Mouse (Mus musculus) layer of hippocampus, adult 2 months (tissue): Measurements from ENCODE around the gene Ndufb4. TPM values are rescaled to one million over a fixed set of nuclear protein-coding genes. Genes with fewer than 3 reads are reported as not detected.

Experiments
- DNase-seq, 2 experiments: peaks; one replicate each; pipeline ENCODE4 v3.0.0; 2022; ENCODE audit warnings: low spot score in 2 of 2
- H3K27ac ChIP-seq: fragments of 200-600 bp; 2 replicates; pipeline ENCODE4 v1.8.1; 2022
- H3K4me3 ChIP-seq: fragments of 200-600 bp; 2 replicates; pipeline ENCODE4 v1.8.1; 2022; ENCODE audit warnings: mild to moderate bottlenecking
- CTCF ChIP-seq: fragments of 200-600 bp; conservative IDR thresholded peaks from 2 replicates; pipeline ENCODE4 v1.8.1; 2022; ENCODE audit warnings: antibody characterized with exemption, mild to moderate bottlenecking, moderate library complexity
- total RNA-seq, 2 experiments: library from RNA; stranded (reverse); gene quantifications; 2 replicates each; pipeline ENCODE4 v1.2.3; 2021

Ndufb4 gene
- total RNA-seq, 2 experiments from 2014 or later: 83.1 to 94.7 TPM

DNA sequence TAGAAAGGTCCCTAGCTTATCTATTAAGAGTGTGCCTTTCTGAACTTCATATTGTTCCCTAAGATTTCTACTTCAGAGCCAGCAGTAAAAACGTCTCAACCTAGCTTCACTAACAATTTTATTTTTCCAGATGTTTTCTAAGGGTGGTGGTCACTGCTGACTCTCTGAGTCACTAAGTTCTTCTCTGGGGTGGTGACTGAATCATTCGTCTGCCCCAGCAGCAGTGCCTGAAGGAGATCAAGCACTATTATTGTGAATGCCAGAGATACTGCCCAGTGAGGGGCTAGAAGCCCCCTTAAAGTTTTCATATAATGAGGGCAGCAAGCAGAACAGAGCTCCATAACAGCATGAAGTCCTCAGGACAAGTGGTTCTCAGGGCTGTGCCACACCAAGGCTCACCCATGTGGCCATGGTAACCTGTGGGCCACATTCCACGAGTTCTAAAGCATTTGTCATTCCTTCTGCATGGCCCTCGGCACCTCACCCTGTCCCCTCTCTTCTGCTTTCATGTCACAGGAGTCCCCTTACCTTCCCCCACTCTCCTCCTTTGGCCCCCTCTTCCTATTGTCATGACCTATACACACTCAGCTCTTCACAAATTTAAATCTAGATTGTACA is 16.5 kb upstream of the Ndufb4 start:
- no peak for TF ChIP-seq CTCF
- H3K4me3 ChIP-seq: no peak overlapping the region
- DNase-seq: no peak

DNA sequence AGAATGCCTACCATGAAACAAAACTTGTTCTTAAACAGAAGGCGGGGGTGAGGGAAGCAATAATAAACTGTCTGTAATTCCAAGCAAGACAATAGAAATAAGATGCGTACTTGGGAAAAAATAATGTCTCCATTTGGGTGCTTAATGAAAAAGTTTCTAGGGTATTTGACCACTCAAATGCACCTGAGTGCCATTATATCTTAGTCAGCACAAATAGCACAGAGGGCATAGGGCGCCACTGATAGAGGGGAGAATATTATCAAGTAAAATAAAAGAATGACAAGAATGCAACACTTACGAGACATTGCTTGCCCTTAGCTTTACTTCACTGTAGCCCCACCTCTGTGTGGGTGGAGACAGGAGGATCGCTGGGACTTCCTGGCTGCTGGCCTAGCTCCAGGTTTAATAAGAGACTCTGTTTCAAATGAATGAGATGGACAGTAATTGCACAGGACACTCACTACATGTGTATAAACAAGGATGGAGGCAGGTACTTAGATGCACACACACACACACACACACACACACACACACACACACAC is 11.2 kb upstream of the Ndufb4 start:
- DNase-seq: no peak
- Histone ChIP-seq H3K4me3 (no peak overlapping the region), H3K27ac (no peak overlapping the region)
- no peak for TF ChIP-seq CTCF

More for the DNA sequence above, 16.5 kb upstream of the Ndufb4 start:
- H3K27ac ChIP-seq: no peak overlapping the region

DNA sequence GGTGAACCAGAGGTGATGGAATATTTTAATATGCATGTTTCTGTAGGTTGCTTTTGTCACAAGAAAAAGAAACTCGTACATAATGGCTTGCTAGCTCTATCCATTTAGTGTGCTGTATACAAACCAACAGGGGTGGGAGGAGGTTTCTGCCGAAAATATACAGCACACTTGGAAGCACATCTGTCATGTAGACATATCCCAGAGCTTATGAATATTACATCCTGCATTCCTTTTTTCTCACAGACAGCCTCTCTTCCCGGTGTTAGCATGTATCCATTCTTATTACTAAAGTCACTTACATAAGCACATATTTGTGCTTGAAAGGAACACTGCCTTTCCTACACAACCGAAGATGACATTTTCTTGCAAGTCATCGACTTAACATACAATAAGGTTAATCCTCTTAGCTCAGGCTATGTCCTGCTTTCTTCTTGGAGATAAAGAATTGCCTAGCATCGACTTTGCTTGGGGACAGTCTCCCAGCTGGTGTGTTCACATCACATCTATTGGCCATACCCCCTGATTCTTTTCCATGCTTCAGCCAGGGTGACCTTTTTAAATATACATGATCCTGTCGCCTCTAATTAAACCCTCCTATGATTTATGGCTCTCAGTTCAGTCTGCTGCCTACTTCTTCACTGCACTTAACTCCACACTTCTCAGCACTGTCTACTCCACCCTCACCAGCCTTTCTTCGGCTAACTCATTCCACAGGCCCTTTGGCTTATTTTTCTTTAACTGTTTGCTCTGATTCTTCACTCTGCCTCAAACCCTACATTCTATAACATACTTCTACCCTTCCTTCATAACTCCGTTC is 9.6 kb upstream of the Ndufb4 start:
- no peak for TF ChIP-seq CTCF
- DNase-seq: no peak
- Histone ChIP-seq H3K27ac (no peak overlapping the region), H3K4me3 (no peak overlapping the region)

DNA sequence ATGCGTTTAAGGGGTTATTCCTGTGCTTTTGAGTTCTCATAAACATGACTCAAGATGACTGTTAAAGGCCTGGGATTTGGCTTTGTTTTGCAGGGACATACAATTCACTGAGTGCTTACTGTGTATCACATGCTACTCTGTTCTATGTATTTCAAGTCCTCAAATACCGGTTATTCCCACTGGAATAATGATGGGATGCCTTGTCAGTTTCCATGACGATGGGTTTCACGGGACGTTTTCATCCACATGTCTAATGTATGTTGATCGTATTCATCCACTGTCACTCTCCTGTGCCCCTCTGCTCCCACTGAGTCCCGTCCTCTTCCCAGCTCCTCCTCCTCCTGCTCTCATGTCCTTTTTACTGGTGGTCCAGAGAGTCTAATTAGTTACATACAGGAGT is 2.5 kb upstream of the Ndufb4 start:
- no peak for TF ChIP-seq CTCF
- DNase-seq: no peak
- Histone ChIP-seq H3K27ac (peak overlapping the region; percentile 69), H3K4me3 (no peak overlapping the region)

DNA sequence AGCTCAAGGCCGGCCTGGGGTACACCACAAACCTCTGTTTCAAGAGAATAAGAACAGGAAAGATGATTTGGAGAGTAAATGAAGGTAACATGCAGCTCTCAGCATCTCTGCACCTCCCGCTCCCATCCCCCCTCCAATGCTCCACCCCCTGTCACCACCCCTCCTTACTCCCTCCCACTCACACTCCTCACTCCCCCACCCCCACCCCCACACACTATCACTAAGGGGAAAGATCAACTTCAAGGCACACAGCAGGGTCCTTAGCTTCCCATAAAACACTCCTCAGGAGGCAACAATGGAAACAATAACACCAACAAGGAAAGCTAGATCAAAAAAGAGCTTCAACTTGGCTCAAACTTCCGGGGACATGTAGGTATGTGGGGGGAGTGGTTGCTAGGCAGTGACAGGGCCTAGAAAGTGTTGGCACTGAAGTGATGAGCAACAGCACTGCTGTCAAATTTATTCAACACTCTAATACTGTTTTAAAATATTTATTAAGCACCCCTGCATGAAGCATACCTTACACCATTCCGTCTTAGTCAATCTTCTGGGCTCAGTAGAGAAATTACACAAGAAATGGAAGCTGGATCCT is 1.6 kb upstream of the Ndufb4 start:
- Histone ChIP-seq H3K27ac (peak overlapping the region; percentile 99), H3K4me3 (no peak overlapping the region)
- peak in 1 of 2 experiments; percentile 34 for DNase-seq
- TF ChIP-seq CTCF: no peak

DNA sequence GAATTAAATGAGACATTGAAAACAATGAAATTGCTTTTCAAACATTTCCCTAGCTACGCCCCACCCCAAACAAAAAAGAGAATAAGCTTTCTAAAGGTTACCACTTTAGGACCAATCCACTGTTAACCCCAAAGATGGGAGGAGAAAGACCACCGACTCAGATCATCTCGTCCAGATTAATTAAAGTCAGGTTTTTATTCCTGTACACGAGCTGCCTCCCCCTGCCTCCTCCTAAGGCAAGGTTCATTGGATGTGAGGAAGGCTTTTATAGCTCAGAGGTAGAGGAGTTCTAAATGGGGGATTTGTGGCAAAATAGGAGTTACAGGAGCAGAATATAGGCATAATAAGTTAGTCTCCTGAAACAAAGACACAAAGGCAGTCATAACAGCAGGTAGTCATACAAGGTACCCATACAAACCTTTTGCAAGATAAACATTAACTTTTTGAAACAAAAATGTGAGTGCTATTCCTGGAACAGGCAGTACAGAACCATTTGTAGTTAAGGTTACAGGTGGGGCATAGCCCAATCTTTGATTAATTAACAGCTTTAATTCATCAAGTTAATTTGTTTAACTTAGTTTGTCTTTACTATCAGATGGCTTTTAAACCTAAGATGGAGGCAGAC is 690 bp upstream of the Ndufb4 start:
- no peak for DNase-seq
- Histone ChIP-seq H3K4me3 (peak overlapping the region; percentile 40), H3K27ac (peak overlapping the region; percentile 99)
- TF ChIP-seq CTCF: no peak

DNA sequence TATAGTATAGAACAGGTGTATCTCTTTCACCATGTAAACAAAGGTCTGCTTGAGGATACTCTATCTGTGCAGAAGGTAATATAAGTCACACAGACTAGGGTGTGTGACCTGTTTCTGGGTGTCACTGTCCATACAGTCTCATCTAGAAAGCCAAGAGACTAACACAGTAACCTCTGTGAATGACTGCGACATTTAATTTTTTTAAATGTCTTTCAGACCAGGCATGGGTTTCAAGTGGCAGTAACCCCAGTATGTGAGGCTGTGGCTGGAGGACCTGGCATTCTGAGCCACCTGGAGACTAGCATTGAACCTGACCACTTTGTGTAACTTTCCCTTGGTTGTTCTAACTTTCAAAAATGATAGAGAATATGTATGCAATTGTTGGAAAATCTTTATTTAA is 1.2 kb downstream of the Ndufb4 start:
- H3K4me3 ChIP-seq: peak overlapping the region; percentile 75
- no peak for DNase-seq
- peak overlapping the region; percentile 99 for H3K27ac ChIP-seq
- TF ChIP-seq CTCF: no peak

DNA sequence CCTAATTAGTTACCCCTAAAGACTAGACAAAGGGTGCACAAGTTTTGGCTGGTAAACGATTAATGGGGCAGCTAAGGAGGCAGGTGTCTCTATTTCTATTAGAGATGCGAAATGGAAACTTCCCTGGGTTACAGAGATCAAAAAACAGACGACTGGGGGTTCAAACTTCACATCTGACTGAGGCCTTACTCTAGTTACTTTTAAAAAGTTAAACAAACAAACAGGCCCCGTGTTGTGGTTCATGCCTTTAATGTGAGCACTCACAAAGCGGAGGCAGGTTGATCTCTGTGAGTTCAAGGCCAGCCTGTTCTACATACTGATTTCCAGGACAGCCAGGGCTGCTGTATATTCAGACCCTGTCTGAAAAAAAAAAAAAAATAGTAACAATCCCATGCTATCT is 1.6 kb downstream of the Ndufb4 start:
- Histone ChIP-seq H3K4me3 (peak overlapping the region; percentile 75), H3K27ac (peak overlapping the region; percentile 99)
- DNase-seq: no peak
- TF ChIP-seq CTCF: no peak

DNA sequence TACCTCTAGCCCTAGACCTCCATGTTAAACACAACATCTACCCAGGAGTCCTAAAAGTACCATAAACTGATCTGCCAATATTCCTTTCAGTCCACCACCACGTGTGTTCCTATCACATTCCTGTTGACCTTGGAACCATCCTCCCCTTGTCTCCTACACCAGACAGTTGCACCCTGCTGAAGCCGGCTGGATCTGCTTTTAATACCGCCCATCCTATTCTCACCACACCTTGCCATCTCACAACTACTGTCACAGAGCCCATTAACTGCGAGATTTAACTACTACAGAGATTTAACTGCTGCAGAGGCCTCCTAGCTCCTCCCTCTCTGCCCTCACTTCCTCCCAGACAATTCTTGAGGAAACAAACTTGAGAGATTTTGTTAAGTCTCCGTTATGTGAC is 2.8 kb downstream of the Ndufb4 start:
- no peak for TF ChIP-seq CTCF
- DNase-seq: no peak
- Histone ChIP-seq H3K4me3 (no peak overlapping the region), H3K27ac (peak overlapping the region; percentile 28; the same call in 1 of the 2 replicates)

DNA sequence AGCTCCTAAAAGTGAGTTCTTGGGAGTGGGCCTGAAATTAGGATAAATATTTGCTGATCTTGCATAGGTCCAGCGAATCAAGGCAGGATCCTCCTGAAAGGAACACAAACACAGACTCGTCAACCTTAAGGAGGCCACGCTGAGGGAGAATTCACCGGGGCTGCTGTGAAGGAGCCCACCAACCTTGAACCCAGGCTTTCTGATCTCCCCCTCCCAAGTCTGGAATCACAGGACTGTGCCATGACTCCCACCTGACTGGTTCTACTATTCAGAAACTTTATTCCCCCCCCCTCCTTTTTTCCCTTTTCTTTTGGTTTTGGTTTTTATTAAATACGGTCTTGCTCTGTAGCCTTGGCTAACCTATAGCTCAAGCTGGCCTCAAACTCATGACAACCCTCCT is 5.2 kb downstream of the Ndufb4 start:
- no peak for DNase-seq
- no peak for TF ChIP-seq CTCF
- H3K4me3 ChIP-seq: no peak overlapping the region
- H3K27ac ChIP-seq: no peak overlapping the region

DNA sequence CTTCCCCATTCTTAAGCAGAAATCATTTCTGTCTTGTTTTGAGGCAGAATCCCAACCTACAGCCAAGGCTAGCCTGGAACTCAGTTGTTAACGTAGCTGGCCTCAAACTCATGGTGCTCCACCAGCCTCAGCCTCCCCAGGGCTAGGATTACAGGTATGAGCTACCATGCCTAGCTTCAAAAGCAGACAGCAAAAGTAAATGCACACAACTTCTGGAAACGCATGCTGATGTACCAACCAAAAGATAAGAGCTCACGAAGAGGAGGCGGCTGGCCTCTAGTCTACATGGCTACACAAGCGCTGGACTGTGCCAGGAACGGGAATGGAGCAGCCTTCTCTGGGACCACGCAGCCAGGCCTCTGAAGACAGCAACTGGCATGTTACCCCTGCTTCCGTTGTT is 6.3 kb downstream of the Ndufb4 start:
- Histone ChIP-seq H3K4me3 (no peak overlapping the region), H3K27ac (peak overlapping the region; percentile 40; the same call in 1 of the 2 replicates)
- no peak for DNase-seq
- no peak for TF ChIP-seq CTCF

DNA sequence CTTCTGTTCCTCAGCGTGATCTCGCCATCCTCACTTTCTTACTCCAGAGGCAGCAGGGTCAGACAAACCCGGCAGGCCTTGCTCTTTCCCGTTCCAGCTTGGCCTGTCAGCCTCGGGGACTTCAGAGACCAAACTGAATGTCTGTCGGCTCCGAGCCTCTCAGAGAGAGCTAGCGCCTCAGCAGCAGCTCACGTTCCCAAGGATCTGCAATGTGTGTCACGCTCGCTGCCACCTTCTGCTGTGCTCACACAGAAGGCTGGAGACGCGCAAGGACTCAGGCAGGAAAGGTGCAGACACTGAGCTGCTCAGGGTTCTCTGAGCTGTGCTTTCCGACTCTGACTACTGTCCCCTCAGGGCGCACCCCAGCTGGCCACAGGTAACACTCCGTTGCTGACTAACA is 7.2 kb downstream of the Ndufb4 start:
- no peak for DNase-seq
- TF ChIP-seq CTCF: no peak
- Histone ChIP-seq H3K27ac (peak overlapping the region; percentile 40; the same call in 1 of the 2 replicates), H3K4me3 (no peak overlapping the region)

DNA sequence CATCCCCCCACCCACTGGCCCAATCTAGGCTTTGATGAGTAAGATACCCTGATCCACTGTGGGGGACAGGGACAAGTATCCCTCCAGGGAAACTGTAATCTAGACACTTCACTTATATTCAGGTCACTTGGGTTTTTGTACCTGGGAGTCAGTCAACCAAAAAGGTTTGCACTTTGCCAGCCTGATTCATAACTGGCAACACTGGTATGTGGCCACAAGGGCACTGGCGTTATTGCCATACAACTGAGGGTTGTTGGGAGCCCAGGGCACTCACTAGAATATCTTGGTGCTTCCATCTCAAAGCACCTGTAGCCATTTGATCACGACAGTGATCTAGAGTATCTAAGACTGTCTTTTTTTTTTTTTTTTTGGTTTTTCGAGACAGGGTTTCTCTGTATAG is 8.5 kb downstream of the Ndufb4 start:
- Histone ChIP-seq H3K27ac (no peak overlapping the region), H3K4me3 (no peak overlapping the region)
- TF ChIP-seq CTCF: no peak
- DNase-seq: no peak
